Mouse (Mus musculus) thymus, postnatal 0 days (tissue): ENCODE measurements around the gene C330007P06Rik. TPM values are rescaled to one million over a fixed set of nuclear protein-coding genes. Genes with fewer than 3 reads are reported as not detected.
"Not testable (repeated sequence)": the region's sequence is repeated elsewhere in the genome, so short reads cannot be mapped to it uniquely, and the experiment has no call there.

Source experiments
- DNase-seq: peaks from one replicate; pipeline ENCODE4 v3.0.0-alpha.2; 2015; ENCODE audit warnings: low spot score
- polyA plus RNA-seq: library from polyadenylated mRNA; unstranded; fragments of >200 nt; fragmentation: Nextera tagmentation; extraction: Ambion mirVana; gene quantifications from 2 replicates; pipeline ENCODE4 v1.2.1, GENCODE M21; 2015

C330007P06Rik gene
- polyA plus RNA-seq, 1 experiment from 2014 or later = 28.5 TPM

GRCm38 (mm10) chrX:36803189-36803588 lies 70.7 kb downstream of the C330007P06Rik start:
- peak; percentile 5 for DNase-seq

GRCm38 (mm10) chrX:36799131-36799879 lies 74.6 kb downstream of the C330007P06Rik start:
- no peak for DNase-seq

- not testable (repeated sequence) for DNase-seq
Measured at GRCm38 (mm10) chrX:36796734-36797133, 77.2 kb downstream of the C330007P06Rik start.

- peak; percentile 81 for DNase-seq
Measured at GRCm38 (mm10) chrX:36796163-36796581, 77.7 kb downstream of the C330007P06Rik start.

GRCm38 (mm10) chrX:36795424-36796162 lies 78.3 kb downstream of the C330007P06Rik start, which contains the start of gene Slc25a5:
Gene Slc25a5, plus strand, starts transcription at chrX:36795651.
- DNase-seq = peak; percentile 88

GRCm38 (mm10) chrX:36794571-36794970 lies 79.3 kb downstream of the C330007P06Rik start:
- no peak for DNase-seq

- DNase-seq = no peak
Measured at GRCm38 (mm10) chrX:36789360-36789759, 84.6 kb downstream of the C330007P06Rik start.

GRCm38 (mm10) chrX:36777694-36778093 lies 96.2 kb downstream of the C330007P06Rik start:
- DNase-seq = no peak

GRCm38 (mm10) chrX:36775520-36775919 lies 98.4 kb downstream of the C330007P06Rik start:
- DNase-seq = no peak

Other genes starting within 250 kb of the C330007P06Rik start
- 1.5 and 1.7 TPM in 2 replicates for gene Akap17b, start 228.7 kb downstream of the C330007P06Rik start, polyA plus RNA-seq
- 1.5 and 2.7 TPM in 2 replicates for gene Slc25a43, start 130.5 kb downstream of the C330007P06Rik start, polyA plus RNA-seq
- 1,172 and 1,231 TPM in 2 replicates for gene Slc25a5, start 78.5 kb downstream of the C330007P06Rik start, polyA plus RNA-seq
- 198 and 205 TPM in 2 replicates for gene Ube2a, start 211 bp downstream of the C330007P06Rik start, polyA plus RNA-seq
- 2.5 TPM in 2 replicates for gene Nkrf, start 28.8 kb upstream of the C330007P06Rik start, polyA plus RNA-seq
- 96.3 and 112 TPM in 2 replicates for gene Sept6, start 117.7 kb upstream of the C330007P06Rik start, polyA plus RNA-seq
- 0.59 and 1.0 TPM in 2 replicates for gene Sowahd, start 174.7 kb upstream of the C330007P06Rik start, polyA plus RNA-seq
- 905 and 976 TPM in 2 replicates for gene Rpl39, start 211.3 kb upstream of the C330007P06Rik start, polyA plus RNA-seq
- 21.7 and 25.0 TPM in 2 replicates for gene Upf3b, start 236.2 kb upstream of the C330007P06Rik start, polyA plus RNA-seq